Mouse (Mus musculus) stomach, embryonic 14.5 days (tissue): ENCODE measurements around the gene Purb. TPM values are rescaled to one million over a fixed set of nuclear protein-coding genes. Genes with fewer than 3 reads are reported as not detected.

Experiments
- ATAC-seq: fragments of 200-750 bp; cut with Nextera tagmentation; 2 replicates; pipeline ENCODE4 v1.8.0; 2017; ENCODE audit warnings: low read depth, moderate TSS enrichment; ENCODE audit not compliant: insufficient number of reproducible peaks, insufficient read depth, low FRiP score
- H3K27ac ChIP-seq: fragments of 300-500 bp; sonication (generic); 2 replicates; pipeline ENCODE4 v1.5.1; 2014; ENCODE audit warnings: mild to moderate bottlenecking, low read length, moderate library complexity, mixed read lengths
- H3K27me3 ChIP-seq: fragments of 300-500 bp; sonication (generic); 2 replicates; pipeline ENCODE4 v1.6.1; 2014; ENCODE audit warnings: low read length, control low read depth, mixed read lengths; ENCODE audit not compliant: control insufficient read depth, insufficient read depth
- H3K36me3 ChIP-seq: fragments of 300-500 bp; sonication (generic); 2 replicates; pipeline ENCODE4 v1.6.1; 2014; ENCODE audit warnings: mild to moderate bottlenecking, control low read depth, low read length, moderate library complexity, mixed read lengths; ENCODE audit not compliant: control insufficient read depth, insufficient read depth
- H3K4me1 ChIP-seq: fragments of 300-500 bp; sonication (generic); 2 replicates; pipeline ENCODE4 v1.6.1; 2014; ENCODE audit warnings: low read length, control low read depth, mixed read lengths; ENCODE audit not compliant: control insufficient read depth, insufficient read depth
- H3K4me2 ChIP-seq: fragments of 300-500 bp; sonication (generic); replicated peaks from 2 replicates; pipeline ENCODE4 v1.6.1; 2014; ENCODE audit warnings: low read depth, low read length, control low read depth
- H3K4me3 ChIP-seq: fragments of 300-500 bp; sonication (generic); 2 replicates; pipeline ENCODE4 v1.5.1; 2014; ENCODE audit warnings: low read depth, low read length, control low read depth
- H3K9ac ChIP-seq: fragments of 300-500 bp; sonication (generic); replicated peaks from 2 replicates; pipeline ENCODE4 v1.6.1; 2014; ENCODE audit warnings: low read depth, mild to moderate bottlenecking, control low read depth, low read length, moderate library complexity, mixed read lengths
- H3K9me3 ChIP-seq: fragments of 300-500 bp; sonication (generic); 2 replicates; pipeline ENCODE4 v1.6.1; 2016; ENCODE audit warnings: low read depth, low read length, control low read depth; ENCODE audit not compliant: control insufficient read depth
- WGBS: fragments of 180-500 bp; shearing (Covaris S2); extraction: QIAGEN DNeasy Blood & Tissue Kit; methylation state at CpG from one replicate; pipeline ENCODE4 v1.1.7; 2014; 5-methylcytosine and 5-hydroxymethylcytosine counted together
- polyA plus RNA-seq: library from polyadenylated mRNA; unstranded; fragments of >200 nt; fragmentation: Nextera tagmentation; extraction: Ambion mirVana; gene quantifications from 2 replicates; pipeline ENCODE4 v1.2.1, GENCODE M21; 2014

Gene Purb
- polyA plus RNA-seq, 1 experiment from 2014 or later = 34.6 TPM

- ATAC-seq = no peak
These were observed 13.5 kb upstream of the Purb start for GRCm38 (mm10) chr11:6489257-6489656.

GRCm38 (mm10) chr11:6488041-6488684 lies 12.4 kb upstream of the Purb start:
- ATAC-seq = no peak
- Histone ChIP-seq H3K4me2 (no peak overlapping the region), H3K9ac (no peak overlapping the region), H3K27ac (no peak overlapping the region), H3K36me3 (no peaks in the 10 kb centered on the region), H3K27me3 (no peaks in the 10 kb centered on the region), H3K9me3 (no peaks in the 10 kb centered on the region), H3K4me1 (no peaks in the 10 kb centered on the region), H3K4me3 (no peak overlapping the region)
- 91% methylated on average over 5 of the region's 5 CpGs for WGBS

More at GRCm38 (mm10) chr11:6489257-6489656, 13.5 kb upstream of the Purb start:
- 89% methylated on average over 7 of the region's 7 CpGs for WGBS
- Histone ChIP-seq H3K4me3 (no peak overlapping the region), H3K9ac (no peak overlapping the region), H3K4me1 (no peaks in the 10 kb centered on the region), H3K9me3 (no peaks in the 10 kb centered on the region), H3K27ac (no peak overlapping the region), H3K4me2 (no peak overlapping the region), H3K36me3 (no peaks in the 10 kb centered on the region), H3K27me3 (no peaks in the 10 kb centered on the region)

- no peaks in the 10 kb centered on the region for H3K4me1 ChIP-seq
- H3K9me3 ChIP-seq = no peaks in the 10 kb centered on the region
- H3K4me3 ChIP-seq = no peak overlapping the region
- WGBS = 46% methylated on average over 7 of the region's 7 CpGs
- H3K27ac ChIP-seq = no peak overlapping the region
- ATAC-seq = no peak
- no peak overlapping the region for H3K9ac ChIP-seq
- no peak overlapping the region for H3K4me2 ChIP-seq
- no peaks in the 10 kb centered on the region for H3K36me3 ChIP-seq
- H3K27me3 ChIP-seq = no peaks in the 10 kb centered on the region
These were observed 11.8 kb upstream of the Purb start for GRCm38 (mm10) chr11:6487496-6487895.

- Histone ChIP-seq H3K36me3 (no peaks in the 10 kb centered on the region), H3K27me3 (no peaks in the 10 kb centered on the region), H3K4me1 (no peaks in the 10 kb centered on the region), H3K27ac (no peak overlapping the region), H3K4me2 (no peak overlapping the region), H3K9me3 (no peaks in the 10 kb centered on the region), H3K4me3 (no peak overlapping the region), H3K9ac (no peak overlapping the region)
- WGBS = 64% methylated on average over 6 of the region's 6 CpGs
- ATAC-seq = no peak
These were observed 11.2 kb upstream of the Purb start for GRCm38 (mm10) chr11:6486916-6487315.

- Histone ChIP-seq H3K36me3 (no peaks in the 10 kb centered on the region), H3K4me3 (no peak overlapping the region), H3K4me1 (no peaks in the 10 kb centered on the region), H3K27me3 (no peaks in the 10 kb centered on the region), H3K27ac (no peak overlapping the region), H3K9me3 (no peaks in the 10 kb centered on the region), H3K9ac (no peak overlapping the region), H3K4me2 (no peak overlapping the region)
- 58% methylated on average over 3 of the region's 3 CpGs for WGBS
- ATAC-seq = no peak
These were observed 8.7 kb upstream of the Purb start for GRCm38 (mm10) chr11:6484244-6484959.

- H3K4me1 ChIP-seq = no peaks in the 10 kb centered on the region
- H3K36me3 ChIP-seq = no peaks in the 10 kb centered on the region
- ATAC-seq = no peak
- H3K27ac ChIP-seq = no peak overlapping the region
- H3K4me3 ChIP-seq = no peak overlapping the region
- no peak overlapping the region for H3K4me2 ChIP-seq
- H3K27me3 ChIP-seq = no peaks in the 10 kb centered on the region
- no peak overlapping the region for H3K9ac ChIP-seq
- H3K9me3 ChIP-seq = no peaks in the 10 kb centered on the region
- WGBS = 76% methylated on average over 2 of the region's 2 CpGs
These were observed 7.4 kb upstream of the Purb start for GRCm38 (mm10) chr11:6483103-6483502.

- Histone ChIP-seq H3K4me3 (no peak overlapping the region), H3K9me3 (no peaks in the 10 kb centered on the region), H3K36me3 (no peaks in the 10 kb centered on the region), H3K4me1 (no peaks in the 10 kb centered on the region), H3K27me3 (no peaks in the 10 kb centered on the region), H3K9ac (no peak overlapping the region), H3K27ac (no peak overlapping the region), H3K4me2 (no peak overlapping the region)
- no peak for ATAC-seq
- 60% methylated on average over 6 of the region's 6 CpGs for WGBS
These were observed 6.0 kb upstream of the Purb start for GRCm38 (mm10) chr11:6481669-6482185.

GRCm38 (mm10) chr11:6480681-6481405 lies 5.1 kb upstream of the Purb start:
- Histone ChIP-seq H3K4me2 (no peak overlapping the region), H3K4me3 (no peak overlapping the region), H3K9ac (no peak overlapping the region), H3K4me1 (no peaks in the 10 kb centered on the region), H3K9me3 (no peaks in the 10 kb centered on the region), H3K36me3 (no peaks in the 10 kb centered on the region), H3K27me3 (no peaks in the 10 kb centered on the region), H3K27ac (no peak overlapping the region)
- ATAC-seq = no peak
- WGBS = 79% methylated on average over 13 of the region's 13 CpGs
